Mouse (Mus musculus): ENCODE data around the gene Gm11985. TPM values are rescaled to one million over a fixed set of nuclear protein-coding genes. Genes with fewer than 3 reads are reported as not detected.
"Not testable (repeated sequence)": the region's sequence is repeated elsewhere in the genome, so short reads cannot be mapped to it uniquely, and the experiment has no call there.

The Gm11985 gene
- total RNA-seq (2021): not detected
- long read RNA-seq, experiment 1: 0 reads
- long read RNA-seq, experiment 2: 0 reads

GRCm38 (mm10) chr11:7188469-7188868 lies at the start of gene Gm11985:
Gene Gm11985, minus strand, starts transcription at chr11:7188569.
- DNase-seq (ENCODE audit: low spot score in 2 of 2): no peak

GRCm38 (mm10) chr11:7237712-7238111 lies 49.3 kb upstream of the Gm11985 start:
- no peak for DNase-seq (ENCODE audit: low spot score in 2 of 2)

- DNase-seq (ENCODE audit: low spot score in 2 of 2): no peak
Observed at GRCm38 (mm10) chr11:7236751-7237150, 48.4 kb upstream of the Gm11985 start.

- DNase-seq (ENCODE audit: low spot score in 2 of 2): no peak
Observed at GRCm38 (mm10) chr11:7234981-7235609, 46.7 kb upstream of the Gm11985 start.

GRCm38 (mm10) chr11:7234436-7234835 lies 46.1 kb upstream of the Gm11985 start:
- no peak for DNase-seq (ENCODE audit: low spot score in 2 of 2)

GRCm38 (mm10) chr11:7233333-7233732 lies 45.0 kb upstream of the Gm11985 start:
- no peak for DNase-seq (ENCODE audit: low spot score in 2 of 2)

GRCm38 (mm10) chr11:7231958-7232357 lies 43.6 kb upstream of the Gm11985 start:
- no peak for DNase-seq (ENCODE audit: low spot score in 2 of 2)

- no peak for DNase-seq (ENCODE audit: low spot score in 2 of 2)
Observed at GRCm38 (mm10) chr11:7230000-7230399, 41.6 kb upstream of the Gm11985 start.

- no peak for DNase-seq (ENCODE audit: low spot score in 2 of 2)
Observed at GRCm38 (mm10) chr11:7228107-7228506, 39.7 kb upstream of the Gm11985 start.

GRCm38 (mm10) chr11:7226810-7227550 lies 38.6 kb upstream of the Gm11985 start:
- no peak for DNase-seq (ENCODE audit: low spot score in 2 of 2)

- peak; percentile 60 to 78 for DNase-seq (ENCODE audit: low spot score in 2 of 2)
Observed at GRCm38 (mm10) chr11:7226200-7226599, 37.8 kb upstream of the Gm11985 start.

GRCm38 (mm10) chr11:7221826-7222225 lies 33.5 kb upstream of the Gm11985 start:
- DNase-seq (ENCODE audit: low spot score in 2 of 2): not testable (repeated sequence)

GRCm38 (mm10) chr11:7215703-7216102 lies 27.3 kb upstream of the Gm11985 start:
- peak; percentile 71 to 75 for DNase-seq (ENCODE audit: low spot score in 2 of 2)

- peak; percentile 59 to 83 for DNase-seq (ENCODE audit: low spot score in 2 of 2)
Observed at GRCm38 (mm10) chr11:7214761-7215160, 26.4 kb upstream of the Gm11985 start.

GRCm38 (mm10) chr11:7214342-7214660 lies 25.9 kb upstream of the Gm11985 start:
- DNase-seq (ENCODE audit: low spot score in 2 of 2): no peak

GRCm38 (mm10) chr11:7213501-7214341 lies 25.4 kb upstream of the Gm11985 start, which contains the start of gene Igfbp3:
Gene Igfbp3, minus strand, starts transcription at chr11:7213923.
- DNase-seq (ENCODE audit: low spot score in 2 of 2): peak; percentile 66 to 83

GRCm38 (mm10) chr11:7213161-7213500 lies 24.8 kb upstream of the Gm11985 start:
- DNase-seq (ENCODE audit: low spot score in 2 of 2): no peak

GRCm38 (mm10) chr11:7212126-7212798 lies 23.9 kb upstream of the Gm11985 start:
- DNase-seq (ENCODE audit: low spot score in 2 of 2): no peak

- no peak for DNase-seq (ENCODE audit: low spot score in 2 of 2)
Observed at GRCm38 (mm10) chr11:7211211-7211610, 22.8 kb upstream of the Gm11985 start.

- DNase-seq (ENCODE audit: low spot score in 2 of 2): peak; percentile 77
Observed at GRCm38 (mm10) chr11:7210343-7210742, 22.0 kb upstream of the Gm11985 start.

GRCm38 (mm10) chr11:7203846-7204245 lies 15.5 kb upstream of the Gm11985 start:
- DNase-seq (ENCODE audit: low spot score in 2 of 2): no peak

Measured in layer of hippocampus, postnatal 14 days (tissue).